Comparison of ENCODE assay signal across 9 mouse cellular contexts in genomic region chr2:124554751-124555415, GRCm38 (mm10).
DNase-seq lines count a peak whose midpoint lies in the region; ATAC-seq and TF ChIP-seq lines count a peak whose summit lies in the region.
"Had no signal": no experiment of that assay in that cellular context is flagged by ENCODE, and none has a peak within 500 bp of the region (broad histone marks: within the 10 kb centered on the region; RNA-seq: fewer than 3 reads in every experiment).

No protein-coding gene starts in this region.

- 59% methylated on average over 1 of the region's 1 CpGs for WGBS in embryonic facial prominence, embryonic 13.5 days
- 57% methylated on average over 1 of the region's 1 CpGs for WGBS in embryonic facial prominence, embryonic 10.5 days
- 35% methylated on average over 1 of the region's 1 CpGs for WGBS in stomach, embryonic 16.5 days
- WGBS in stomach, postnatal 0 days: 47% methylated on average over 1 of the region's 1 CpGs

- no peak for TF ChIP-seq CTCF in stomach, postnatal 0 days (IDR thresholded peaks at IDR 0.05; ENCODE audit: low read depth)

- H3K9me3 ChIP-seq in embryonic facial prominence, embryonic 13.5 days: no peaks in the 10 kb centered on the region
- no peaks in the 10 kb centered on the region for H3K9me3 ChIP-seq in embryonic facial prominence, embryonic 10.5 days
- no peaks in the 10 kb centered on the region for H3K9me3 ChIP-seq in stomach, embryonic 16.5 days (replicated peaks; ENCODE audit: control insufficient read depth, low read length)
- H3K9me3 ChIP-seq in stomach, postnatal 0 days (ENCODE audit: control insufficient read depth, low read length): no peaks in the 10 kb centered on the region

- no peak overlapping the region for H3K4me2 ChIP-seq in embryonic facial prominence, embryonic 13.5 days
- no peak overlapping the region for H3K4me2 ChIP-seq in stomach, embryonic 16.5 days (ENCODE audit: low read depth, low read length)
- H3K4me2 ChIP-seq in stomach, postnatal 0 days (replicated peaks; ENCODE audit: low read depth): no peak overlapping the region

- H3K9ac ChIP-seq in embryonic facial prominence, embryonic 13.5 days: no peak overlapping the region
- no peak overlapping the region for H3K9ac ChIP-seq in stomach, embryonic 16.5 days (ENCODE audit: low read length)
- H3K9ac ChIP-seq in stomach, postnatal 0 days (ENCODE audit: low read length): no peak overlapping the region

- H3K4me3 ChIP-seq in embryonic facial prominence, embryonic 13.5 days: no peak overlapping the region
- H3K4me3 ChIP-seq in embryonic facial prominence, embryonic 10.5 days: no peak overlapping the region
- H3K4me3 ChIP-seq in stomach, embryonic 16.5 days (replicated peaks; ENCODE audit: low read length): no peak overlapping the region
- H3K4me3 ChIP-seq in stomach, postnatal 0 days (ENCODE audit: low read depth, low read length): no peak overlapping the region

- 0 out of 2 replicates have a peak overlapping the region, but pooled peaks have one; percentile 16 for H3K27ac ChIP-seq in embryonic facial prominence, embryonic 13.5 days
- H3K27ac ChIP-seq in embryonic facial prominence, embryonic 10.5 days (replicated peaks): no peak overlapping the region
- H3K27ac ChIP-seq in stomach, embryonic 16.5 days (ENCODE audit: low read length): no peak overlapping the region
- H3K27ac ChIP-seq in stomach, postnatal 0 days (replicated peaks): no peak overlapping the region

- no peak for DNase-seq in embryonic facial prominence, embryonic 10.5 days (ENCODE audit: low spot score)
- no peak for DNase-seq in stomach, postnatal 0 days (ENCODE audit: low spot score)
- DNase-seq in kidney, postnatal 25 days: peak; percentile 11 to 56
- DNase-seq in frontal cortex, postnatal 14 days (ENCODE audit: low spot score in 2 of 2): no peak
- no peak for DNase-seq in spleen, adult 18-20 months
- DNase-seq in thymus, postnatal 25 days: no peak
- DNase-seq: cerebellum, adult 9-10 months had no signal

- no peak for TF ChIP-seq EP300 in stomach, postnatal 0 days (optimal IDR thresholded peaks at IDR 0.05)

- no peaks in the 10 kb centered on the region for H3K27me3 ChIP-seq in embryonic facial prominence, embryonic 13.5 days
- no peaks in the 10 kb centered on the region for H3K27me3 ChIP-seq in embryonic facial prominence, embryonic 10.5 days (replicated peaks; ENCODE audit: low read depth, poor library complexity, severe bottlenecking)
- no peaks in the 10 kb centered on the region for H3K27me3 ChIP-seq in stomach, embryonic 16.5 days (ENCODE audit: control insufficient read depth, insufficient read depth, low read length)
- no peaks in the 10 kb centered on the region for H3K27me3 ChIP-seq in stomach, postnatal 0 days (ENCODE audit: control insufficient read depth, insufficient read depth, low read length)

- H3K4me1 ChIP-seq in embryonic facial prominence, embryonic 13.5 days: peaks cover 9% of the 10 kb centered on the region; the same call in 1 of the 2 replicates
- H3K4me1 ChIP-seq in embryonic facial prominence, embryonic 10.5 days: peaks cover 3% of the 10 kb centered on the region; the same call in 1 of the 2 replicates
- no peaks in the 10 kb centered on the region for H3K4me1 ChIP-seq in stomach, embryonic 16.5 days (ENCODE audit: control insufficient read depth, insufficient read depth, low read length)
- no peaks in the 10 kb centered on the region for H3K4me1 ChIP-seq in stomach, postnatal 0 days (replicated peaks; ENCODE audit: control insufficient read depth, insufficient read depth)

- no peaks in the 10 kb centered on the region for H3K36me3 ChIP-seq in embryonic facial prominence, embryonic 13.5 days
- no peaks in the 10 kb centered on the region for H3K36me3 ChIP-seq in embryonic facial prominence, embryonic 10.5 days (replicated peaks)
- H3K36me3 ChIP-seq in stomach, embryonic 16.5 days (ENCODE audit: control insufficient read depth, insufficient read depth, low read length): no peaks in the 10 kb centered on the region
- H3K36me3 ChIP-seq in stomach, postnatal 0 days (ENCODE audit: control insufficient read depth, insufficient read depth, low read length): no peaks in the 10 kb centered on the region

- no peak for ATAC-seq in embryonic facial prominence, embryonic 13.5 days (ENCODE audit: insufficient number of reproducible peaks, insufficient read depth, low FRiP score, low TSS enrichment, low read depth)
- ATAC-seq in stomach, embryonic 16.5 days (ENCODE audit: insufficient read depth, low FRiP score): peak; percentile 53; the same call in 1 of the 2 replicates
- no peak for ATAC-seq in stomach, postnatal 0 days (ENCODE audit: low FRiP score, low TSS enrichment)

Comparison
In these comparisons a context has a peak if more than half of its experiments do, and no peak if none do; other contexts are left out.
1. DNase-seq: peak in kidney, postnatal 25 days (2 of 2); none in embryonic facial prominence, embryonic 10.5 days (single experiment), stomach, postnatal 0 days (single experiment), frontal cortex, postnatal 14 days (0 of 2), spleen, adult 18-20 months (0 of 2) and thymus, postnatal 25 days (single experiment).